Comparison of ENCODE assay signal across 8 mouse cellular contexts in the genomic region with DNA sequence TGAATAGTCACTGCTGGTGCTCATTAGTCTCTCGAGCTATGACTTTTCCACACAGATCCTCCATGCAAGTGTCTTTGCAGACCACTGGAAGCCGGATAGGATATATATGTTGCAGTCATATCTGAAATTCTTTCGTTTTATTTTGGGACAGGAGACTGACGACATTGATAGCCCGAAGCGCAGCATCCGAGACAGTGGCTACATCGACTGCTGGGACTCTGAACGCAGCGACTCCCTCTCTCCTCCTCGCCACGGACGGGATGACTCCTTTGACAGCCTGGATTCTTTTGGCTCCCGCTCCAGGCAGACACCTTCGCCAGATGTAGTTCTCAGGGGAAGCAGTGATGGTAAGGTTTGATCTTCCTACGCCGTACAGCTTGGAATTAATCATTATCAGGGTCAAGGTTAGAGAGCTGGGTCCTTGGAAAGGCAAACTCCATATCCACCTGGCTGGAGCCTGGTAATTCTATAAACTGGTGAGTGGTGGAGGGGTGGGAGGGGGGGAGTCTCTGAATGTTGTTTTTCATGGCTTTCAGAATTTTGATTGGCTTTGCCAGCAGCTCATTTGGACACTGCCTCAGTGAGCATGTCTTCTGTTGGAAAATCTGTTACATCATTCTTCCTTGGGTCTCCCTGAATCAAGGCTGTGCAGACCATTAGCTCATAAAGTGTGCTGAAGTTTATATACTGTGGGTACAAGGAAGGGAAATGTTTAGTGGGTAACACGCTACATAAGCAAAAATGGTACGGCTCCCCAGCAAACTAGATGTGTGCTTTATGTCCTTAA.
DNase-seq lines count a peak whose midpoint lies in the region; ATAC-seq and TF ChIP-seq lines count a peak whose summit lies in the region.

No protein-coding gene starts in this region.

- H3K4me3 ChIP-seq in spleen, adult 2 months (ENCODE audit: extremely low read depth, insufficient read depth, insufficient read length), result 0 out of 2 replicates have a peak overlapping the region, but pooled peaks have one; percentile 13
- H3K4me3 ChIP-seq in limb, embryonic 12.5 days (replicated peaks), result peak overlapping the region; percentile 24

- no peaks in the 10 kb centered on the region; the same call in 1 of the 2 replicates for H3K27me3 ChIP-seq in spleen, adult 2 months (ENCODE audit: control insufficient read depth, insufficient read depth, low read length)
- no peaks in the 10 kb centered on the region for H3K27me3 ChIP-seq in limb, embryonic 12.5 days

- H3K27ac ChIP-seq in spleen, adult 2 months (ENCODE audit: insufficient read depth, low read length), result no peak overlapping the region
- H3K27ac ChIP-seq in limb, embryonic 12.5 days, result peak overlapping the region; percentile 86

- H3K4me2 ChIP-seq in limb, embryonic 12.5 days, result peak overlapping the region; percentile 52

- H3K9me3 ChIP-seq in limb, embryonic 12.5 days, result no peaks in the 10 kb centered on the region

- 92% methylated on average over 19 of the region's 19 CpGs for WGBS in spleen, adult 2 months
- WGBS in limb, embryonic 12.5 days, result 51% methylated on average over 19 of the region's 19 CpGs

- peak; percentile 27 for DNase-seq in embryo, embryonic 10 days (ENCODE audit: low spot score)
- no peak for DNase-seq in embryo, embryonic 10.5 days (ENCODE audit: low spot score)
- DNase-seq in spleen, adult 2 months (ENCODE audit: low read depth in 1 of 2, low spot score in 2 of 2), result no peak
- DNase-seq in spleen, postnatal 10 days (ENCODE audit: low spot score in 2 of 2), result no peak
- no peak for DNase-seq in testis, postnatal 14 days (ENCODE audit: low spot score)
- no peak for DNase-seq in left cerebral cortex, adult 11 months (ENCODE audit: low spot score)
- DNase-seq in right cerebral cortex, postnatal 36 days (ENCODE audit: low spot score in 2 of 2), result no peak

- ATAC-seq in limb, embryonic 12.5 days (ENCODE audit: insufficient number of reproducible peaks, insufficient read depth, low FRiP score, low TSS enrichment, low read depth), result peak; percentile 70; the same call in 1 of the 2 replicates

- H3K9ac ChIP-seq in limb, embryonic 12.5 days (replicated peaks), result 0 out of 2 replicates have a peak overlapping the region, but pooled peaks have one; percentile 31

- H3K36me3 ChIP-seq in spleen, adult 2 months (ENCODE audit: control insufficient read depth, insufficient read depth, low read length), result no peaks in the 10 kb centered on the region
- H3K36me3 ChIP-seq in limb, embryonic 12.5 days, result no peaks in the 10 kb centered on the region

- no peak for TF ChIP-seq POLR2A in spleen, adult 2 months (IDR thresholded peaks at IDR 0.05; ENCODE audit: low read depth, low read length)

- TF ChIP-seq CTCF in spleen, adult 2 months (IDR thresholded peaks at IDR 0.05; ENCODE audit: extremely low read depth, insufficient read depth, insufficient read length, insufficient replicate concordance), result no peak

- no peaks in the 10 kb centered on the region for H3K4me1 ChIP-seq in spleen, adult 2 months (ENCODE audit: control insufficient read depth, insufficient read depth, insufficient read length)
- H3K4me1 ChIP-seq in limb, embryonic 12.5 days (replicated peaks), result peaks cover 49% of the 10 kb centered on the region
